Mouse (Mus musculus) stomach, embryonic 16.5 days (tissue): ENCODE measurements around the gene Klk1b5. TPM values are rescaled to one million over a fixed set of nuclear protein-coding genes. Genes with fewer than 3 reads are reported as not detected.
"Not testable (repeated sequence)": the region's sequence is repeated elsewhere in the genome, so short reads cannot be mapped to it uniquely, and the experiment has no call there.

Source experiments
- ATAC-seq: fragments of 200-750 bp; cut with Nextera tagmentation; 2 replicates; pipeline ENCODE4 v1.8.0; 2017; ENCODE audit warnings: moderate number of reproducible peaks, moderate TSS enrichment; ENCODE audit not compliant: insufficient read depth, low FRiP score
- H3K27ac ChIP-seq: fragments of 300-500 bp; sonication (generic); 2 replicates; pipeline ENCODE4 v1.5.1; 2014; ENCODE audit warnings: low read length
- H3K27me3 ChIP-seq: fragments of 300-500 bp; sonication (generic); 2 replicates; pipeline ENCODE4 v1.6.1; 2014; ENCODE audit warnings: low read length, control low read depth, mixed read lengths; ENCODE audit not compliant: control insufficient read depth, insufficient read depth
- H3K36me3 ChIP-seq: fragments of 300-500 bp; sonication (generic); 2 replicates; pipeline ENCODE4 v1.6.1; 2014; ENCODE audit warnings: low read length; ENCODE audit not compliant: control insufficient read depth, insufficient read depth
- H3K4me1 ChIP-seq: fragments of 300-500 bp; sonication (generic); 2 replicates; pipeline ENCODE4 v1.6.1; 2014; ENCODE audit warnings: low read length, control low read depth, mixed read lengths; ENCODE audit not compliant: control insufficient read depth, insufficient read depth
- H3K4me2 ChIP-seq: fragments of 300-500 bp; sonication (generic); 2 replicates; pipeline ENCODE4 v1.6.1; 2014; ENCODE audit warnings: low read depth, low read length, mixed read lengths
- H3K4me3 ChIP-seq: fragments of 300-500 bp; sonication (generic); replicated peaks from 2 replicates; pipeline ENCODE4 v1.5.1; 2014; ENCODE audit warnings: mild to moderate bottlenecking, low read length
- H3K9ac ChIP-seq: fragments of 300-500 bp; sonication (generic); 2 replicates; pipeline ENCODE4 v1.6.1; 2014; ENCODE audit warnings: low read length
- H3K9me3 ChIP-seq: fragments of 300-500 bp; sonication (generic); replicated peaks from 2 replicates; pipeline ENCODE4 v1.6.1; 2016; ENCODE audit warnings: low read length, control low read depth; ENCODE audit not compliant: control insufficient read depth
- WGBS: fragments of 180-500 bp; shearing (Covaris S2); extraction: QIAGEN DNeasy Blood & Tissue Kit; methylation state at CpG from one replicate; pipeline ENCODE4 v1.1.7; 2014; 5-methylcytosine and 5-hydroxymethylcytosine counted together
- polyA plus RNA-seq: library from polyadenylated mRNA; unstranded; fragments of >200 nt; fragmentation: Nextera tagmentation; extraction: Ambion mirVana; gene quantifications from 2 replicates; pipeline ENCODE4 v1.2.1, GENCODE M21; 2015

Gene Klk1b5
- 0.22 and 0.25 TPM in 2 replicates for polyA plus RNA-seq

DNA sequence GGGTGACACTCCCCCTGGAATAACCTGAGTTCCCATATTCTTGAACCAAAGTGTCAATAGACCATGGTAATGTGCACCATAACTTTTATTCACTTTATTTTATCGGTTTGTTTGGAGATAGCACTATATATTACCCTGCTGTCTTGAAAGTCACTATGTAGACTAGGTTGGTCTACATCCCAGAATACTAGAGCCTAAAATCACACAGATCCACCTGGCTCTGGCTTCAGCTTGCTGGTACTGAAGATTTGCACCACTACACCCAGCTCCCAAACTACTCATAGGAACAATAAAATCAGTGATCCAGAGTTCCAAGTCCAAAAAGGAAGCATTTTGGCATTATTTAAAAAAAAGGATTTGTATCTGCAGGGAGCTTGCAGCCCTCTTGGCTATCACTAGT is at the start of gene Klk1b5:
Gene Klk1b5, plus strand, starts transcription at position 301 of the 400 bp plus-strand sequence.
- no peak within 1 kb of the TSS for H3K4me2 ChIP-seq
- H3K9me3 ChIP-seq: no peaks in the 10 kb centered on the region

DNA sequence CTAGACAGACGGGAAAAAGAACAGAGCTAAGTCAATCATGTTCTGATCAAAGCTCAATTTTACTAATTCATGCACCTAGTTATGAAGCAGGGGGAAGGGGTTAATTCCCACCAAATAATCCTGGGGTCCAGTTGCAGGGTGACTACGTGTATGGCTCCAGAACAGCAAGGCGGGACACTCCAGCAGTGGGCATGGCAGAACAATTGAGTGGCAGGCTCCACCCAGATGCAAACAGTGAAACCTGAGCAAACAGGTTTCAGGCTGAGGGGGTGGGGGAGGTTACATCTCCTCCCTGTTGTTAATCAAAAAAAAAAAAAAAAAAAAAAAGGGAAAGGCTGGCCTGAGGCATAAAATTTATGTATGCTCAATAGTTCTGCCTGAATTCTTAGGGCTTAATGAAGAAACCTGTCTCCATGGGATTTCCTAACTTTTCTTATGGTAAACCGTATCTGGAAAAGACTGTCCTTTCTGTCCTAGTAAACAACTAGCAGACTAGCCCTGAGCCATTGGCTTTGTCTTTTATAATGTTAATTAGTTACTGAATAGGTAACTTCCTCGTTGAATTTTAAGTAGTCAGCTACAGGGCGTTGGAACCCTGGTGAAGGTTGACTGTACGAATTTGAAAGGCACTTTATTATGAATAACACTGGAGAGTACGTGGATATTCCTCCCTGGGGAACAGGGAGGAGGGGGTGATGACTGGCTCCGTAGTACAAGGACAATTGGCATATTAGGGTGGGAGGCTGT is 36.3 kb upstream of the Klk1b5 start:
- Histone ChIP-seq H3K4me1 (no peaks in the 10 kb centered on the region), H3K4me2 (no peak overlapping the region), H3K27me3 (no peaks in the 10 kb centered on the region), H3K4me3 (no peak overlapping the region), H3K9ac (no peak overlapping the region), H3K27ac (no peak overlapping the region; the same call in 1 of the 2 replicates), H3K9me3 (no peaks in the 10 kb centered on the region), H3K36me3 (no peaks in the 10 kb centered on the region)
- ATAC-seq: peak; percentile 56; the same call in 1 of the 2 replicates
- WGBS: 56% methylated on average over 9 of the region's 9 CpGs

More for the DNA sequence above, at the start of gene Klk1b5:
- no peak for ATAC-seq
- Histone ChIP-seq H3K36me3 (no peaks in the 10 kb centered on the region), H3K27me3 (no peaks in the 10 kb centered on the region), H3K4me3 (no peak within 1 kb of the TSS), H3K9ac (no peak within 1 kb of the TSS), H3K27ac (no peak within 1 kb of the TSS), H3K4me1 (no peaks in the 10 kb centered on the region)
- 83% methylated on average over 1 of the region's 1 CpGs for WGBS

DNA sequence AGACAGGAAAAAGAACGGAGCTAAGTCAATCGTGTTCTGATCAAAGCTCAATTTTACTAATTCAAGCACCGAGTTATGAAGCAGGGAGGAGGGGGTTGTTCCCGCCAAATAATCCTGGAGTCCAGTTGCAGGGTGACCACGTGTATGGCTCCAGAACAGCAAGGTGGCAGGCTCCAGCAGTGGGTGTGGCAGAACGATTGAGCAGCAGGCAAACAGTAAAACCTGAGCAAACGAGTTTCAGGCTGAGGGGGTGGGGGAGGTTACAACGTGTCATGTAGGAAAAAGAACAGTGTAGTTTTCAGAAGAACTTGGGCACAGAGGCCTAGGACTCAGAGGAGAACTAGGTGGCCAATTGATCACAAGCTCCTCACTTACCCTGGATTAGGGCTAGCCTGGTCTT is 29.2 kb upstream of the Klk1b5 start:
- WGBS: 56% methylated on average over 8 of the region's 8 CpGs
- H3K27ac ChIP-seq, H3K9ac ChIP-seq, H3K27me3 ChIP-seq, H3K4me3 ChIP-seq, H3K4me1 ChIP-seq, H3K4me2 ChIP-seq, H3K36me3 ChIP-seq, H3K9me3 ChIP-seq: not testable (repeated sequence)
- peak; percentile 62; the same call in 1 of the 2 replicates for ATAC-seq

DNA sequence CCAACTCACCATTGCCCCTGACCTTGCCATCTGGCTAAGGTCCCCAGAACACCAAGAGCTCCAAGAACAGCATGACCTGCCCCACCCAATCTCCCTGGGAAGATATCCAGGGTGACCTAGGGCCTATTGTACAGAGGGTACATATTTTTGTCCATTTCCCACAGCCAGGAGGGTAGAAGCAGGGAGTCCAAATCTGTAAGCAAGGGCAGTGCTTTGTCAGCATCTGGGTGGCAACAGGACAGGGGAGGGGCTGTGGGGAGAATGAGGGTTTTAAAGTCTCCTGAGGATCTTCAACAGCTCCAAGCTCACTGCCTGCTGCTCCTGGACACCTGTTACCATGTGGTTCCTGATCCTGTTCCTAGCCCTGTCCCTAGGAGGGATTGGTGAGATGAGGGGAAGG is 27.8 kb upstream of the Klk1b5 start, which contains the start of gene Klk1b24:
Gene Klk1b24, plus strand, starts transcription at position 301 of the 400 bp plus-strand sequence.
- not testable (repeated sequence) for H3K4me1 ChIP-seq, H3K4me2 ChIP-seq, H3K36me3 ChIP-seq, H3K27ac ChIP-seq, H3K9me3 ChIP-seq, H3K9ac ChIP-seq, H3K4me3 ChIP-seq, ATAC-seq, H3K27me3 ChIP-seq

DNA sequence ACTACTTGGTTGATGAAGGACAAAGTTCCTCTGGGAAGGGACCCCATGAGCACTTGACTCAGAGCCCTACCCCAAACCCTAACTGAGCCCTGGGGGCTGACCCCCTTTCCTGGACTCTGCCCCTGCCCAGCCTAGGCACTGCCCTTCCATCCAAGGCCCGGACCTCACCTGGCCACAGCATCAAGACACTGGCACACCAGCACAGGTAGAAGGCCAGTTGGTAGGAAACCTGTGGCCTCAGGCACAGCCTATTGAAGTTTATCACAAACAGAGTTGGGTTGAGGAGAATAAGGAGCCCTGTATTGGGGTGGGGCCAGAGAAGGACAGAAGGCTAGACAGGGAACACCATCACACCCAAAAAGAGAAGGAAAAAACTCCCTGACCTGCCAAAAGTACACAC is 22.3 kb upstream of the Klk1b5 start:
- not testable (repeated sequence) for ATAC-seq, H3K4me2 ChIP-seq, H3K9me3 ChIP-seq, H3K27me3 ChIP-seq, H3K36me3 ChIP-seq, H3K27ac ChIP-seq, H3K9ac ChIP-seq, H3K4me1 ChIP-seq, H3K4me3 ChIP-seq
- 88% methylated on average over 1 of the region's 1 CpGs for WGBS

DNA sequence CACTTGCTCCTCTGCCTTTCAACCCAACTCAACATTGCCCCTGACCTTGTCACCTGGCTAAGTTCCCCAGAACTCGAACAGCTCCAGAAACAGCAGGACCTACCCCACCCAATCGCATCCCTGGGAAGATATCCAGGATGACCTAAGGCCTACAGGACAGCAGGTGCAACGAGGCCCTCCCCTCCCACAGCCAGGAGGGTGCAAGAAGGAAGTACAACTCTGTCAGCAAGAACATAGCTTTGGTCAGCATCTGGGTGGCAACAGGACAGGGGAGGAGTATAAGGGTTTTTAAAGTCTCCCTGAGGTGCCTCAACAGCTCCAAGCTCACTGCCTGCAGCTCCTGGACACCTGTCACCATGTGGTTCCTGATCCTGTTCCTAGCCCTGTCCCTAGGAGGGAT is 17.9 kb upstream of the Klk1b5 start, which contains the start of gene Klk1b3:
Gene Klk1b3, plus strand, starts transcription at position 301 of the 400 bp plus-strand sequence.
- Histone ChIP-seq H3K36me3 (no peaks in the 10 kb centered on the region), H3K9me3 (no peaks in the 10 kb centered on the region), H3K4me3 (no peak within 1 kb of the TSS), H3K4me2 (no peak within 1 kb of the TSS), H3K9ac (no peak within 1 kb of the TSS), H3K27ac (no peak within 1 kb of the TSS), H3K4me1 (no peaks in the 10 kb centered on the region), H3K27me3 (no peaks in the 10 kb centered on the region)
- 63% methylated on average over 3 of the region's 3 CpGs for WGBS
- no peak for ATAC-seq

DNA sequence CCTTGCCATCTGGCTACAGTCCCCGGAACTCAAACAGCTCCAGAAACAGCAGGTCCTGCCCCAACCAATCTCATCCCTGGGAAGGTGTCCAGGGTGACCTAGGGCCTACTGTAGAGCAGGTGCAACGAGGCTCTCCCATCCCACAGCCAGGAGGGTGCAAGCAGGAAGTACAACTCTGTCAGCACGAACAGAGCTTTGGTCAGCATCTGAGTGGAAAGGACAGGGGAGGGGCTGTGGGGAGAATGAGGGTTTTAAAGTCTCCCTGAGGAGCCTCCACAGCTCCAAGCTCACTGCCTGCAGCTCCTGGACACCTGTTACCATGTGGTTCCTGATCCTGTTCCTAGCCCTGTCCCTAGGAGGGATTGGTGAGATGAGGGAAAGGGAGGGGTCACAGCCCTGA is 8.6 kb upstream of the Klk1b5 start, which contains the start of gene Klk1b4:
Gene Klk1b4, plus strand, starts transcription at position 301 of the 400 bp plus-strand sequence.
- not testable (repeated sequence) for H3K36me3 ChIP-seq, H3K4me1 ChIP-seq, H3K9me3 ChIP-seq, H3K9ac ChIP-seq, H3K27me3 ChIP-seq, H3K4me3 ChIP-seq, ATAC-seq, H3K27ac ChIP-seq, H3K4me2 ChIP-seq
- WGBS: 41% methylated on average over 3 of the region's 3 CpGs

DNA sequence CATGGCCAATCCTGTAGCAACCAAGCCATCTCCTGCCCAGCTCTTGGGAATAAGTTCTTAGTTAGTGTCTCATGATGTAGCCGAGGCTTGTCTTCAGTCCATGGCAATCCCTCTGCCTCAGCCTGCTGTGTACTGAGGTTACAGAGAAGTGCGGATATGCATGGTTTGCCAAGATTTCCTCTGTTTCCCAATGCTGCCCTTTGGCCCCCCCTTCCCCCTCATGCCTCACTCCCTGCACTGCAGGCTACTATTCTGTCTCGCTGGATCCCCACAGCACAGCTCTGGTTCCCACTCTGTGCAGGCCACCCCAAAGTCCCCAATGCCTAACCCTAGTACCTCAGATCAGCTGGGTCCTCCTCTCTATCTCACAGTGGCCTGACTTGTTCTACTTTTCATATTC is 7.4 kb upstream of the Klk1b5 start:
- WGBS: 78% methylated on average over 3 of the region's 3 CpGs
- Histone ChIP-seq H3K27ac (no peak overlapping the region), H3K4me1 (no peaks in the 10 kb centered on the region), H3K9ac (no peak overlapping the region), H3K4me2 (no peak overlapping the region), H3K36me3 (no peaks in the 10 kb centered on the region), H3K9me3 (no peaks in the 10 kb centered on the region), H3K4me3 (no peak overlapping the region), H3K27me3 (no peaks in the 10 kb centered on the region)
- no peak for ATAC-seq

DNA sequence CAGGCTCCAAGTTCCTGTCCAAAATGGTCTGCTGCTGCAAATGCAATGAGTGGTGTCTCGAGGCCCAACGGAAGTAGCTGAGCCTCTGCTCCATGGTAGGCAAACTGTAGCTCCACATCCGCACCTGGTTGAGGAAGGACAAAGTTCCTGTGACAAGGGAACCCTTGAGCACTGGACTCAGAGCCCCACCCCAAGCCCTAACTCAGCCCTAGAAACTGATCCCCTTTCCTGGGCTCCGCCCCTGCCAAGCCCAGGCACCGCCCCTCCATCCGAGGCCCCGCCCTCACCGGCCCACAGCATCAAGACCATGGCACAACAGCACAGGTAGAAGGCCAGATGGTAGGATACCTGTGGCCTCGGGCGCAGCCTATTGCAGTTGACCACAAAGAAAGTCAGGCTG is 5.9 kb downstream of the Klk1b5 start:
- not testable (repeated sequence) for H3K9me3 ChIP-seq, H3K9ac ChIP-seq, H3K27me3 ChIP-seq, H3K36me3 ChIP-seq, H3K27ac ChIP-seq, H3K4me1 ChIP-seq, H3K4me2 ChIP-seq, H3K4me3 ChIP-seq
- WGBS: 66% methylated on average over 8 of the region's 10 CpGs
- peak; percentile 51; the same call in 1 of the 2 replicates for ATAC-seq
